Mouse (Mus musculus) ZHBTc4 (cell line): Measurements from ENCODE around the gene Agmat.

Experiments
- DNase-seq: peaks from one replicate; pipeline ENCODE4 v3.0.0-alpha.2; 2011; ENCODE audit warnings: low read depth, low spot score

Agmat gene

DNA sequence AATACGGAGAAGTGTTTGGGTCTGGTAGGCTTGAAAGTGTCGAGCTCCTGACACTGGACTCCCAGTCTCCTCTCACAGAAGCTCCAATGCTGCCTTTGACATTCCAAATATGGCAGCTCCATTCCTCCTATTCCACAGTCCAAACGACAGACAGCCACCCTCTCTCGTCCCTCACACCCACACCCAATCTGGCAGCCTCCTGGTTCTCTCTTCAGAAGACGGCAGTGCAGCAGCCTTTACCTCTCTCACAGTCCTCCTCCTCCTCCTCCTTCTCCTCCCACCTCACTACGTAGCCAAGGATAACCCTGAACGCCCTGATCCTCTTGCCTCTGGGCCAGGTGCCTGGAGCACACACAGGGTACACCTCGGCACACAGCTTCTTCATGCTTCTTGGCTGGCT, 33.4 kb downstream of the Agmat start:
- DNase-seq, result no peak

DNA sequence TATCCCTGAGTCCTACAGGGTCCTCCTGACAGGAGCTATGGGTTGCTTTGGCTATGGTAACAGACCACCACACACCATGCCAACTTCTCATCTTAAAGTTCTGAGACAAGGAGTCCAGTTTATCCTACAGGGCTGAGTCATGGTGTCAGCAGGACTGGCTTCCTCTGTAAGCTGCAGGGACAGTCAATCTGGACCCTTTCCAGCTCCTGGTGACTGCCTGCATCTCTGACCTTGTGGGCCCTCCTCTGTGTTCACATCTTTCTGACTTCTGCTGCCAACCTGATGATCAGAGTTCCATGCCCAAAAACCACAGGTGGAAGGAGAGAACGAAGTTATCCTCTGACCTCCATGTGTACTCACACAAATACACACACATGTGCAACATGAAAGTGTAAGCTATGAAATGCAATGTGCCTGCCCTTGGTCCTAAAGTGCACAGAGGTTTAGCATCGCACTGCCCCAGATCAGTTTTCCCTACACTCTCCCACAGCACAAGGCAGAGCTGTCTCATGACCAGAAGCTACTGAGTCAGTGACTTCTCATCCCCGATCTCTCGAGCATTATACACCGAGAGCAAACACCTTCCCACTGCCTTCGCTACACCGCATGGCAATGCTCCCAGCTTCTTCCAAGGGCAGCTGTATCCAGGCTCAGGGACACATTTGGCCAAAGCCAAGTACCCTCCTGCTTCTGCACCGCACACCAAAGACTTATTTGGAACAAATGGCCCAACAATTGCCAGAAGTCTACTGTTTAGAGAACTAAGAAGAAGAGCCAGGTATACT, 34.9 kb downstream of the Agmat start:
- DNase-seq, result no peak

- DNase-seq, result no peak
Observed at GRCm38 (mm10) chr4:141784835-141785234, 38.4 kb downstream of the Agmat start.

GRCm38 (mm10) chr4:141786141-141786540, 39.7 kb downstream of the Agmat start:
- no peak for DNase-seq

DNA sequence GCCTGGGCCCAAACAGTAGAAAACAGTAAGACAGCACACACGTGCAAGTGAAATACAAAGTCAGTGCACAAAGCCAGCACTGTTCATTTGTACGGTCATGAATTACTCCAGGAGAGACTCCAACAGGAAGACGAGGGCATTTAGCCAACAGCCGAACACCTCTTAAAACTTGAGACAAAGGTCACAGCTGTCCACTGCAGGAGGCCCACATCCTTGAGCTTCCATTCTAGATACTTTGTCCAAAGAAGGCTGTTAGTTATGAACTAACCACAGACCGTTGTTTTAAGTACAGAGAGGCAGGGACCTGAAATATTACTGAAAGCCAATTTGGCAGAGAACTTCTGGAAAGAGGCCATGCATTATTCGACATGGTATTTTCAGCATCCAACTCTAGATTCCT, 40.6 kb downstream of the Agmat start:
- no peak for DNase-seq

- no peak for DNase-seq
Observed at GRCm38 (mm10) chr4:141787462-141787861, 41.0 kb downstream of the Agmat start.

DNA sequence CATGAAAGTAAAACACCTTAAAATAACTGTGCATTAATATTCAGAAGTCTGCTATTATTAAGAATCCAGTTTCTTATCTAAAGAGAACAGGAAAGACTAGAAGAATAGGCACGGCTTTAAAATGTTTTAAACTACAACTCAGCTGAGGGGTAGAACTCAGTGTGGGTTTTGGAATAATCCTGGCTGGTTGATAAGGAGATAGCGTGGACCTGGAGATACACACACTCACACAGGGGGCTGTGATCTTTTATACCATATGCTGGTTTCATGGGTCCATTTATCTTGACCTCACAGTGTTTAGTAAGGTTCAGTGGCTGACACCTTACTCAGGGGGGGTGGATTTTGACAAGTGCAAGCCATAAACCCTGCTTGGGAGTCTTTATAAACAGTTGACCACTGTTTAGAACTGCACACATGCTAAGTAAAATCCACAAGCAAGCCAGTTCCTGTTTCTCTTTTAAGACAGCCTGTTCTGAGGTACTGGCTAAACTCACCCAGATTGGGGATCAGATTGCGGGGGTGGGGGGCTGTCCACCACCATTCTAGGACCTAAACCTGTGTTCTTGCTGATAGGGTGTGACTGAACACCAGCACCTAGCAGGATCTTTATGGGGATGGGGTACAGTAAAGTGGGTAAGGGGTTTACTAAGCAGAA, 43.2 kb downstream of the Agmat start:
- no peak for DNase-seq

DNA sequence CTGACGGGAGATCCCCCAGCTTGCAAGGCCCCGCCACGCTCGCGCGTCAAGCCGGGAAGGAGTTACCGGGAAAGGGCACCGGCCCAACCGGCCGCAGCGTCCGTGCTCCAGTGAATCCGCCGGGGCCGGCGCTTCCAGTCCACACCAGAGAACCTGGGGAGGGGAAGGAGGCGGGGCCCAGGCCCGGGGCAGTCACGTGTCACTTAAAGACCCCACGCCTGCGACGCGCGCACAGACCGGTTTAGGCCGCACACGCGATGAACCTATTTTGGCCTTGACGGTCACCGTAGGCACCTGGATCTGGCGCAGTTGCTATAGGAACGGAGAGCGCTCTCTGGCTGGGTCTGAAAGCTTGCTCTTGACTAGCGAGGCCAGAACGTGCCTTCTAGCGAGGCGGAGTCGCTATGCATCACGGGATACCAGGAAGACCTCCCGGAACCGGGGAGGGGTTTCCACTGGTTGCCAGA, 44.1 kb downstream of the Agmat start, which contains the start of gene Dnajc16:
Gene Dnajc16 (minus strand): TSS at position 408 of the 467 bp plus-strand sequence.
- peak; percentile 100 for DNase-seq

GRCm38 (mm10) chr4:141791486-141791885, 45.0 kb downstream of the Agmat start:
- DNase-seq, result no peak

- DNase-seq, result no peak
Observed at GRCm38 (mm10) chr4:141791951-141792350, 45.5 kb downstream of the Agmat start.

- no peak for DNase-seq
Observed at GRCm38 (mm10) chr4:141792554-141793281, 46.2 kb downstream of the Agmat start.

- peak; percentile 99 for DNase-seq
Observed at GRCm38 (mm10) chr4:141793282-141794151, 47.0 kb downstream of the Agmat start, which contains the start of gene Casp9. TSS of gene Casp9 (plus strand) at chr4:141793612.

- no peak for DNase-seq
Observed at GRCm38 (mm10) chr4:141794152-141794535, 47.7 kb downstream of the Agmat start.

- DNase-seq, result no peak
Observed at GRCm38 (mm10) chr4:141796356-141796755, 49.9 kb downstream of the Agmat start.

GRCm38 (mm10) chr4:141796954-141797353, 50.5 kb downstream of the Agmat start:
- no peak for DNase-seq

DNA sequence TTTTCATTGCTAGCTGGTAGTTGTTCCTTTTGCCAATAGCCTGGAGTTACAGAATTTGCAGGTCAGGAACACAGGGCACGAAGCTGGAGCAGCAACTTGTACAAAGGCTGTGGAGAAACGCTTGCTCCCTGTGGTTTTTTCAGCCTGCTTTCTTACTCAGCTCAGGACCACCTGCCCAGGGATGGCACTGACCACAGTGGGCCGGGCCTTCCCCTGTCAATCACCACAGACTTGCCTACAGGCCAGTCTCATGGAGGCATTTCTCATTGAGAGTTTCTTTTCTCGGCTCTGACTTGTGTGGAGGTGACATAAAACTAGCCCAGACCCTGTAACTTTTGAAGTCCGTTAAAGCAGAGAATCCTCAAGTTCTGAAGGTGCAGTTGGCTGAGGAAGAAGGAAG, 51.1 kb downstream of the Agmat start:
- DNase-seq, result no peak

- DNase-seq, result no peak
Observed at GRCm38 (mm10) chr4:141804105-141804504, 57.6 kb downstream of the Agmat start.

GRCm38 (mm10) chr4:141805886-141806285, 59.4 kb downstream of the Agmat start:
- DNase-seq, result no peak
